Mouse (Mus musculus): ENCODE data around the gene Efnb1.
"Not testable (repeated sequence)": the region's sequence is repeated elsewhere in the genome, so short reads cannot be mapped to it uniquely, and the experiment has no call there.

The Efnb1 gene

DNA sequence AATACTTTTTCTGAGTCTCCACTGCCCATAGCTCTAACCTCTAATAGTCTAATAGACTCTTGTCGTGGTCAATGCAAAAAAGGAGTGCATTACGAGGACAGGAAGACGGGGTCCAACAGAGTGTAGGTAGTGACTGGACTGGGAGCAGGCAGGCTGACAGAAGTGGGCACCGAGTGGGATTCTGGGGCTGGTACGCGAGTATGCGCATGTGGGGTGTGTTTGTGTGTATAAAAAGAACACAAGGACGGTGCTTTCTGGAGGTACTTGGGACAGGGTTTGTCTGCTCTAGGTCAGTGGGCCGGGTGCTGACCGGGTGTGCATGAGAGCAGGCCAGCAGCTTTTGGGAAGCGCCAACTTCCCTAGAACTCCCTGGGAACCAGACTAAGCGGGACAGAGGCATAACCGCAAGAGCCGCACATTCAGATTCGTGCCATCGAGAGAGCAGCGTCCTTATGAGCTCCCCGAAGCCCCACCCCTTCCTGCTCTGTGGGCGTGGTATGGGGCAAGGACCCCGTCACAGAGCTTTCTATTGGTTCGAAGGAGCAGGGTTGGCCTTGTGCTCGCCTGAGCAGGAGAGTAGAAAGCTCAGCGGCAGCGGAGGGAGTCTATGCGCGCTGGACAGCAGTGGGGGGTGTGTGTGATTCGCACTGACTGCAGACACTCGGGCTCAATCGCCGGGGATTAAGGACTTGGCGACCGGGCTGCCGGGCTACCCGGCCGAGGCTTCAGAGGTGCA lies at the start of gene Efnb1:
Gene Efnb1 (plus strand): TSS at position 608 of the 736 bp plus-strand sequence.
- DNase-seq (ENCODE audit: low spot score in 2 of 2) = peak; percentile 86 to 89

DNA sequence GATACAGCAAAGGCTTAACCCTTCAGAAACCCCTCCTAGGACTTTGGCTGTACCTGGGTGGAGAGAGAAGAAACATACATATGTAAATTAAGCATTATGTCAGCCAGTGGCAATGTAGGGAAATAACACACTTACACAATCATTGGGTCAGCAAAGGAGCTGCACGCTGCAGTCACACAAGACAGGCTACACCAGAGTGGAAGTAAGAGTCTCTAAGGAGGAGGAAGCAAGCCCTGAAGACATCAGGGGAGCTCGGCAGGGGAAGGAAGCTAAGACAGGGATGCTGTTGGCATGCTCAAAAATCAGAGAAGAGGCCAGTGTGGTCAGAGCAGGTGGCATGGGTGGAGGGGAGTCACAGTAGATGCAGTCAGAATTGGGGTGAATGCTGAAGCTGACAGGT lies 43.2 kb upstream of the Efnb1 start:
- DNase-seq (ENCODE audit: low spot score in 2 of 2) = no peak

DNA sequence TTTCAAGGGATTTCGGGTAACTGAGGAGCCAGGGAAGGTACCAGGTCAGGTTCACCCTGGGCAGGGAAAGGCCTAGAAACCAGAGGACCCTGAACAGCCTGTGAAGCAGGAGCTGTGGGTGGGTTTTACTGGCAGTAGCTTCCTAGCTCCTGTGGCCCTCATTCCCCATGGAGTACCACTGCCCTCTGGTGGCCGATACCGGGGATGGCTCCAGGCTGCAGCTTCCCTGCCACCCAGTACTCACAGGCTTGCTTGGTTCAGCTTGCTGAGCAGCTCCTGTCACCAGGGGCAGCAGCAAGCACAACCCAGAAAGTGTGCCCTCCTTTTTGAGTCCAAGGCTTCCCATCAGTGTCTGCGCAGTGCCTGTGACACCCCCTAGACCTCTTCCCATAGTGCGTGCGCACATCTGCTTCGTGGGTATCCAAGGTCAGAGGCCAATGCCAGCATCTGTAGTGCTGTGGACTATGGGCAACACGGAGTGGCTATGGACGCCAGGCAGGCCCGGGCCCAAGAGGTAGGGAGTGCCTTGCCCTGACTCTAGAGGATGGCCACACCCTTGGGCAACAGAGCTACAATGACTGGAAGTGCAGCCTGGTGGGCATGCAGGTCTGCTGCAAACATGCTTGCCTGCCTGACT lies 24.7 kb upstream of the Efnb1 start:
- DNase-seq (ENCODE audit: low spot score in 2 of 2) = not testable (repeated sequence)

DNA sequence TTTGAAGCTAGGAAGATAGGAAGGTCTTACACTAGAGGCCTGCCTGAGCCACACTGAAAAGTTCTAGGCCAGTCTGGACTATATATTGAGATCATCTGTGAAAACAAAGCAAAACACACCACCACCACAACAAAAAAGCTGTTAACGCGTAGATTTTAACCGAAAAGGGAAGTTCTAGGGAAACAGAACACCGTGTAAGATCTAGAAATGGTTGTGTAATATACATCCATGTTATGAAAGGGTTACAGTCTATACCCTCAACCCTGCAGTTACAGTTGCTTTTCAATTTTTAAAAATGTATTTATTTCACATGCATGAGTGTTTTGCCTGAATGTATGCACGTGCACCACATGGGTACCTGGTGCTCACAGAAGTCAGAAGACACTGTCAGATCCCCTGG lies 16.4 kb upstream of the Efnb1 start:
- no peak for DNase-seq (ENCODE audit: low spot score in 2 of 2)

DNA sequence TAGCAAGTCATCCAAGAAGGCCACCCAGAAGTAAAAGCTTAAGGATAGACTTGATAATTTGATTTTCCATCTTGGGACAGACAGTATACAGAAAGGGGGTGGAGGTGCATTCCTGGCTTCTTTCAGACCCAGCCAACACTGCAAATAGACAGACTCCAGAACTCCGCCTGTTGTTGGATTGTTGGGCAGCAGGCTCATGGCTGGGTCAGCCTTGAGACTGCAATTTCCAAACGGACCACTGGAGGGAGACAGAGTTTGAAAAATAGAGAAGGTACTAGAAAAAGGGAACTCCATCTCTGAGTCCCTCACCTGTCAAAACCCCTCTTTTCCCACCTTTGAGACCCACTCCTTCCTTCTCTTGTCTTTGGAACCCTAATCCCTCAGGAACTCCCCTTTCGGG lies 5.9 kb upstream of the Efnb1 start:
- DNase-seq (ENCODE audit: low spot score in 2 of 2) = peak; percentile 21 to 31

DNA sequence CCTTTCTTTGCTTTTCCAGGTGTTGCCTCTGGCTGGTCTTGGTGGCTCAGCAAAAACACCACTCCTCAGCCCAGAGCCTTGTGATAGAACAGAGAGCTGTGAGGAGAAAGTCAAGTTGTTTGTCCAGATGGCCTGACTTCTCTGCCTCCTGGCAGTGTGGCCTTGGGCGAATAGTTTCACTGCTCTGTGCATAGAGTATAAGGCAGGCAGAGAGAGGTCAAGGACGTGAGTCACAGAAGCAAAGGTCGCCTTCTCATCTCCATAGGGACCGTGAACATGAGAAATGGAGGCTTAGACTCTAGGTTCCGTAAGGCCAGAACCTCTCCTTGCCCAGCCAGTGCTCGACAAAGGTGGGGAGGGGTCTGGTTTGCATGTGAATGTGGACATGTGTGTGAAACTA lies 3.4 kb upstream of the Efnb1 start:
- no peak for DNase-seq (ENCODE audit: low spot score in 2 of 2)

DNA sequence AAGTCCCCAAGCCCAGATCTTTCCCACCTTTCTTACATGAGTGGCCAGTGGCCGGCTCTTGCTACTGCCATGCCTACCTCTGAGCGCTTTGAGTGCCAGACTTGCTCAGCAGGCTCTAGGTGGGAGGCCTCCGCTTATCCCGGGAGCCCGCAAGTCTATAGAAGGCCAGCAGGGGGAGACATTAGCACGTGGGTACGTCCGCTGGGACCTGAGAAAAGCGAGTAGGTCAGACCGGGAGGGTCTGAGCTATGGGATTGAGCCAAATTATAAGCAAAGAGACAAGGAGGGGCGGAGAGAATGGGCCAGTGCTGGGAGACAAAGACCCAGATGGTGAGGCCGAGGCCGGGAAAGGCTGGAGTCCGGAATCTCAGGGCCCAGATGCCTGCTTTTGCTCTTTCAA lies 1.0 kb upstream of the Efnb1 start:
- peak; percentile 70 for DNase-seq (ENCODE audit: low spot score in 2 of 2)

DNA sequence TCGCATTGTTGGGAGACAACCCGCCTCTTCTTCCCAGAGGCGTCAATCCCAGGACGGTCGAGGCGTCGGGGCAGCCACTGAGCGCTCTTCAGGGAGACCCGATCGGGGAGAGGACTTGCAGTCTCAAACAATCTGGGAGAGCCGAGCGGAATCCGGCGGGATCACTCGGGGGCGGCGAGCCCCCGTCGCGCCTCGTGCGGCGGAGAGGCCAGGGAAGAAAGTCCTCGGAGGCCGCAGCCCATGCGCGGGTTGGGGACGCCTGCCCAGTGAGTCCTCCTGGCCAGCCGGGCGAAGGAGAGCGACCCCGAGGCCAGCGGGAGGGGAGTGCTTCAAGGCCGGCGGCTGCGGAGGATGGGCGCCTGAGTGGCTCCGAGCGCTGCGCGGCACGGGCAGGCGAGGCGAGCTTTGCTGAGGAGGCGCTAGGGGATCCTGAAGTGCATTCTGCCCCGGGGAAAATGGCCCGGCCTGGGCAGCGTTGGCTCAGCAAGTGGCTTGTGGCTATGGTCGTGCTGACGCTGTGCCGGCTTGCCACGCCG lies 569 bp downstream of the Efnb1 start:
- DNase-seq (ENCODE audit: low spot score in 2 of 2) = no peak

DNA sequence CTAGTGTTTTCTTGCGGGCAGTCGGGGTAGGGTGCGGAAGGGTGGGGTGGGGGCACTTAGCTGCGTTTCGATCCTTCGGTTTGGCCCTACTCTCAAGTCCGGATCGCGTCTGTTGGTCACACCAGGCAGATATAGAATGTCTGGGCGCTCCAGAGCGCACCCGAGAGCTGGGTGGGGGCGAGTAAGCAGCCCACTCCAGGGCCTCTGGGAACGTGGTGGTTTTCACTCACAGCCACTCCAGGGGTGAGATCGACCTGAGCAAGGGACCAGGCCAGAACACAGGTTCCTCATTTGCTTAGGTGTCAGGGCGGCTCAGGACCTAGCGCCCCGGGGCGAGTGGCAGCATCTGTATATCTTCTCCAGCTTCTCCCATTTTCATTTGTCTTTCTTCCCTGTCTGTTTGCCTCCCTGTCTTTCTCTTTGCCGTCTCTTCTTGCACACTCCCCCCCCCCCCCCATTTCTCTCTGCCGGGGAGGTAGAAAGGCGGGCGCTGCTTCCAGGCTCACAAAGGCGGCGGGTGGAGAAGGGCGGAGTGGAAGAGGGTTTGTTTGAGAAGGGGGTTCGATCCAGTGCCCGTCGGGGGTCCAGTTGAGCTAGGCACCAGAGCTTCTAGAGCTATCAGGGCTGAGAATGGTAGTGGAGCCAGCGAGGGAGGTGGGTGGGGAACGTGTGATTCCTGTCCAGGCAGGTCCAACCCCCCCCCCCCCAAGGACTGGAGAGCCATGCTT lies 1.4 kb downstream of the Efnb1 start:
- no peak for DNase-seq (ENCODE audit: low spot score in 2 of 2)

DNA sequence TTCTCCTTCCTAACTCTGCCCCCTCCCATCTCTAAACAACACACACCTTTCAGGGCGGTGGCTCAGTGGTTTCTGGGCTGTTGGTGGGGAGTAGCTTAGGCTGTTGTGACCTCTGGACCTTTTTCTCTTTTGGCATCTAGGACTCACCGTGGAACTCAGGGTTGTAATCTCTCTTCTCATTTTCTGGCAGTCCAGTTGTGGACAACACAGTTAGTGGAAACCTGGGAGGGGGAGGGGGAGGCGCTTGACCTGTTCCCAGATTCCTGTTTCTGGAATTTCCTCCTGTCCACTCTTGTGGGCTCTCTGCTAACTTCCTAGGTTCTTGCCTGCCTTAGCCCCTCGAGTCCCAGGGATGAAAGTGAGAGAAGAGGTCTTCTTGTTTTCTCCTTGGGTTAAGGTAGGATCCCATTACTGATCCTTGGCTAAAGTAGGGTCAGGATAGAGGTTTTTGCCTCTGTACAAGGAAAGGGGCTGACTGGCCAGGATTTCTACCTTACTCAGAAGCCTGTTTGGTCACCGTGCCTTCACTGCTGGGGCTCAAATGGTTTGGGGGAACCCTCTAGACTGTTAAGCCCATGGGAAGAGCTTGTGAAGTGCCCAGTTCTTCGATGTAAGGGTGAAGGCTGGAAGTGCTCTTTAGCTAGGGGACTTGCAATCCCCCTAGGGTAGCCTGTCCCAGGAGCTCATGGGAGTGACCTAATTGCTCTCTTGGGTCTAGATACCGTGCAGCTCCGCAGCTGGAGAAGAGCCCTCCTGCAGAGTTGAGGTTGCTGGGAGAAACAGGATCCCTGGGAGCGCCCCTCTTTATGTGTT lies 2.2 kb downstream of the Efnb1 start:
- no peak for DNase-seq (ENCODE audit: low spot score in 2 of 2)

DNA sequence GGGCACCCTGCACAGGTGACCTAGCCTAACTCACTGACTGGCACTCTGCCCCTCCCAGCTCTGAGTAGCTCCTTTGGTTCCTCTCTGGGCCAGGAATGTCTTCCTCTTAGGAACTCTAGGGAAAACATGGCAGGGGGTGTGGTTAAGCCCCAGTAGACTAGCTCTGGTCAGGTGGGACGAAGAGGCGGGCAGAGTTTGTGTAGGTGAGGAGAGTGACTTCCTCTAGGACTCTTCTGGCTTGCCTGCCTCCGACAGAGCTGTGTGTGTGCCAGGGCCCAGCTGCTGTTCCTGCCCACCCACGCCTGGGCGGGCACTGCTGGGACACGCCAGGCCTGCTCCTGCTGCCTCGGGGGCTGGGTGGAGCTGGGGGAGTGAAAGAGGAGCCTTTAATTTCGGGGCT lies 5.1 kb downstream of the Efnb1 start:
- no peak for DNase-seq (ENCODE audit: low spot score in 2 of 2)

DNA sequence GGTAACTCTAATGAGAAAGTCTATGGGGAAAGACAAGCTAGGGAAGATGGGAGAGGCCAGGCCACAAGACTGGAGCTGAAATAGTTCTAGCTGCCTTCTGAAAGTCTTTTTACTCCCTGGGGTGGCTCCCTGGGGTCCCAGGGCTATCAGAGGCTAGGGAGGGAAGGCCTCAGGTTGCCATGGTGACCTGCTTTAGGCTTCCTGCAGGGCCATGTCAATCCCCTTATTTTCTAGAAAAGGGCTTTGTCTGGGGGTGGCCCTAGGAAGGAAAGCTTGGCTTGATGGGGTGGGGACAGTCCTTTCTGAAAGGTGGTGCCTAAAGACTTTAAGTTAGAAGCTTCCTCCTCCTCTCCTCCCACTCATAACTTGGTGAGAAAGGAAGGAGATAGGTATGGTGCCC lies 6.0 kb downstream of the Efnb1 start:
- DNase-seq (ENCODE audit: low spot score in 2 of 2) = no peak

DNA sequence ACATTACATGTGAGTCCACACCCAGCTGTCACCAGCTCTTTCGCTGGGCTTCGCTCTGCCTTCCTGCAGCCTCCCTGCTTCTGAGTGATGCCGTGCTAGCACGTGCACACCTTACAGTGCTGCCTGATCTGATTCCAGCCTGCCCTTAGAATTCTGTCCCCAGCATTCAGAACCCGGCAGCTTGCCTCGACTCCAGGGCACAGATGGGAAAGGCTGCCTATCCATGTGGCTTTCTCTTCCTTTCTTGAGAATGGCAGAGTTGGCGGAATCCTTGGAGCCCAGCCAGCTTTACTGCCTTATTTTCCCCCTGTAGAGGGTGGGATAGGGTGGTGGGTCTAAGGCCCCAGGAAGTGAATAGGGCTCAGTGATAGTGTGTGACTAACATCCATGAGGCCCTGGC lies 9.6 kb downstream of the Efnb1 start:
- no peak for DNase-seq (ENCODE audit: low spot score in 2 of 2)

DNA sequence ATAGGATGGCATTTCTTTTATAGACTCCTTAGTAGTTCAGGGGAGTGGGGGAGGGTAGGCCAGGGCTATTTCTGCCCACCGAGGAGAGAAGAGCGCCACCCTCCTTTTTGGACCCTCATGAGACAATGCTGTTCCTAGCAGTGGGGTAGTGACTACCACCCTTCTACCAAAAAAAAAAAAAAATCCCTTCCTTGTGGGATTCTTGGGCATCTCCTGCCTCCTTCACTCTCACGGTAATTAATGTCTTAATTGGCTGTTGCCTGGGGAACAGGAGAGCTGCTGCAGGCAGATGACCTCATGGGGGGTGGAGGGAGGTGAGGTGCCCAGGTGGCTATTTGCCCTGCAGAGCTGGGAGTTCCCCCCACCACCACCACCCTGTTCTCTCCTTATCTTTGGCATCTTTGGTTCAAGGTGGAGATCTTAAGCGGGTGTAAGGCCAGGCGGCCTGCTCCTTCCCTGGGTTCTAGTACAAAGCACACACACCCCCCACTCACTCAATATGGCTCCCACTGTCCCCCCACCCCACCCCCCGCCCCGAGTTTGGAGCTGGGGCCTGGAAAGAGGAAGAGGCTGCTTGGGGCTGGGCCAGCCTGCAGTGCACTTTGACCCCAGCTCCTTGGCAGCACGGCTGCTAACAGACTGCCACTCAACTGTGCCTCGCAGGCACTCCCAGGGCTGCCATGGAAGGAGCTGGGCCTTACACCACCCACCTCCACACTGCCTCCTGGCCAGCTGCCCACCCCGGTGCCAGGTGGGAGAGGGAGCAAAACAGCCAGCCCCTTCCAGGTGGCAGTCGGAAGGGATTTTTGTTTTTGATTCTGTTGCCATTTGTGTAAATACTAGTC lies 12.4 kb downstream of the Efnb1 start:
- no peak for DNase-seq (ENCODE audit: low spot score in 2 of 2)

DNA sequence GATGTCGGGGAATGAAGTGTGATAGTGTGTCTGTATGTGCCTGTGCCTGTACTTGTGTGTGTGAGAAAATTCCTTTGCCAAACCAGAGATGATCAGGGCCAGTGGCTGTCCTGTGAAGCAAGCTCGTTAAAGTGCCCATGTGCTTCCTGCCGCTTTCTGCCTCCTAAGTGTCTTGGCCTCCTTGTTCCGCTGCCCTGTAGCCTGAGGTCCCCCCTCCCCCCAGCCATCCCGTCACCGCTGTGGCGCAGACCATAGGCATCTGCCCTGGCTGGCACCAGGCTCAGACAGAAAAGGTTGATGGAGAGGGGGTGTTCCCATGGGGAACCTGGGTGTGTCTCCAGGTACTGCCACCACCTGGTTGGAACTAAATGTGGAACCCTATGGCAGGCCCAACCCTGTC lies 13.1 kb downstream of the Efnb1 start:
- no peak for DNase-seq (ENCODE audit: low spot score in 2 of 2)

DNA sequence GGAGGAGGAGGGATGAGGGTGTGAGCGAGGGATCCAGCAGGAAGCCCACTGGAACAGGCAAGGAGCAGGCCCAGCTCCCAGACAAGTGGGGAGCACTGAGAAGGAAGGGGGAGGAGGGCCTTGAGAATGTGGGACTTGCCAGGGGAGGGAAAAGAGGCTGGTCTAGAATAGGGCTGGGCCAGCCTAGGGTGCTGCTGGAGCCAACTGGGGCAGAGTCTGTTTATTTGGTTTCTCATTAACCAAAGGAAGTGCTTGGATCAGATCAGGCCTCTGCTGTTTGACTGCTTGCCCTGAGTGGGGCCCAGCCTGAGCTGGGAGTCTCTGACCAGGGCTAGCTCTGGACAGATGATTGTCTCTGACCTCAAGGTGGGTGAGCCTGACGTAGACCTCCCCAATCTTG lies 14.0 kb downstream of the Efnb1 start:
- DNase-seq (ENCODE audit: low spot score in 2 of 2) = no peak

DNA sequence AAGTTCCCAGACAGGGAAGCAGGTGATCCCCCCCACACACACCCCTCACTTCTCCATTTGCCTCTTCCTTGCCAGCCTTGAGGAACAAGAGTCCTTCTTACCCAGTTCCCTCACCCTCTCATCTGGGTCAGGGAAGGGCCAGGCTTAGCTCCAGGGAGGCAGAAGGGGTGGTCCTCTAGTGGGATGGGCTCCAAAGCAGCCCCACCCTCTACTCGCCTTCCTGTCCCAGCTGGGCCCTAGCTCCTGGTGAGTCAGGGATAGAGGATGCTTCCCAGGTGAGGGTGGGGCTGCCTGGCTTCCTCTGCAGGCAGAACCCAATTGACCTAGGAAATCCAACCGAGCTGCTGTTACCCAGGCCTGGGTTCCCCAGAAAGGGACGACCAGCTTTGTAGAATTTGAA lies 14.8 kb downstream of the Efnb1 start:
- no peak for DNase-seq (ENCODE audit: low spot score in 2 of 2)

DNA sequence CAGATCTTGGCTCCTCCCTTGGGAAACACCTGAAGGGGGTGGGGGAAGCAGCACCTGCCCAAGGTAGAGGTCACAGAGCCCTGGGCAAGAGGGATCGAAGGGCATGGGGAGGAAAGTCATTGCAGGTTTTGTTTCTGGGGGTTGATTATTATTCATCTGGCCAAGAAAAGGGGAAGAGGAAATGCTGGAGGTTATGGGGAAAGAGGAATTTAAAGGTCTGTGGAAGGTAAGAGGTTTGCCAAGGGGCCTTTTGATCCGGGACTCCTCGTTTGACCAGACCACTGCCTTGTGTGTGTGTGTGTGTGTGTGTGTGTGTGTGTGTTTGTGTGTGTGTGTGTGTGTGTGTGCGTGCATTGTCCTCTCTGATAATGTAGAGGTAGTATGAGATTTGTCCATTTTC lies 15.5 kb downstream of the Efnb1 start:
- DNase-seq (ENCODE audit: low spot score in 2 of 2) = no peak

DNA sequence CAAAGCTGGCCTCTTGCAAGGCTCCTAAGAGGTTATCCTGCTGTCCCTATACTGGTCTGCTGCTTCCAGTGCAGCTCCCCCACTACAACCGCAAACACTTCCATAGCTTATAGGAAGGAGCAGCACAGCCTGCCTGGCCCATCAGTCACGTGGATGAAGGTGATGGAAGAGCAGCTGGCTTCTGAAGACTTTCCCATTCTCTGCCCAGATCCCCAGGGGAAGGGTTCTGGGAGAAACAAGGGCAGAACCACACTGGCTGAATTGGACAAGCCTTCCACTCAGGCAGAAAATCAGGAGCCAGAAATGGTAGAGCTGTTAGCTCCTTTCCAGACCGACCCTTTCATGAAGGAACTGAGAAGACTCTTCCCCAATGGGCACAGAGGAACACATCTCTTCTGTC lies 16.2 kb downstream of the Efnb1 start:
- DNase-seq (ENCODE audit: low spot score in 2 of 2) = no peak

DNA sequence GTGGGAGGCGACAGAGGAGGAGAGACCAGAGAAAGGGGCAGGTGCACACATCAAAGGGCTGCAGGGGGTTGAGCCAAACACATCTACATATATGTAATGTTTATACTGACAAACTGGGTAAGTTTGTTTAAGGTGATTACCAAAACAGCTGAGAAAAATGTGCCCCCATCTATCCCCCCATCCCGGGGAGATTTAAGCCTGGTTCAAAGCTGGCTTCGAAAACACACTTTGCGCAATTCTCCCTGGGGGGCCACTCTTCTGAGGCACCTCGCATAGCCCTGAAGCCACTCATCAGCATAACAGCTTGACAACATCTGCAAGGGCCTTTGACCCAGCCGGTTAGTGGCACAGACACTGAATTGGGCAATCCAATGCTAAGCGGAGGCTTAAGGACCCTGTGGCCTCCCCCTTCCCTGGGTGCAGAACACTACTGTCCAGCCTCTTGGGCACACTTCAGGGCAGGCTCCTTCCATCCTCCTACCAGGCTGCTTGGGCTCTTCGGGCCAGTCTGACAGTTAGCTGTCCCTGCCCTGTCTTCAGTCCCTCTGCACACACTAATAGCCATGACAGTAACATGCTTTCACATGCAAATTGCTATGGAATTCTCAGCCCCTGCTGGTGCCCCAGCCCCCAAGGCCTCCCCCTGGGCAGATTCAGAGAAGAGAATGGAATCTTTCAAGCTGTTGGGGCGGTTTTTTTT lies 16.8 kb downstream of the Efnb1 start:
- no peak for DNase-seq (ENCODE audit: low spot score in 2 of 2)

Measured in spleen, postnatal 36 days (tissue).